Mouse (Mus musculus) lung, embryonic 15.5 days (tissue): ENCODE results near the gene Prmt7. TPM values are rescaled to one million over a fixed set of nuclear protein-coding genes. Genes with fewer than 3 reads are reported as not detected.

Experiments used
- ATAC-seq: fragments of 200-750 bp; cut with Nextera tagmentation; 2 replicates; pipeline ENCODE4 v1.8.0; 2017; ENCODE audit warnings: moderate number of reproducible peaks, borderline replicate concordance; ENCODE audit not compliant: low FRiP score, low TSS enrichment; ENCODE audit errors: extremely low read depth
- H3K27ac ChIP-seq: fragments of 300-500 bp; sonication (generic); 2 replicates; pipeline ENCODE4 v1.5.1; 2015; ENCODE audit warnings: moderate library complexity, mild to moderate bottlenecking, inconsistent platforms
- H3K27me3 ChIP-seq: fragments of 300-500 bp; sonication (generic); 2 replicates; pipeline ENCODE4 v1.6.1; 2015; ENCODE audit warnings: inconsistent platforms
- H3K36me3 ChIP-seq: fragments of 300-500 bp; sonication (generic); 2 replicates; pipeline ENCODE4 v1.6.1; 2015; ENCODE audit warnings: inconsistent platforms
- H3K4me1 ChIP-seq: fragments of 300-500 bp; sonication (generic); 2 replicates; pipeline ENCODE4 v1.6.1; 2015; ENCODE audit warnings: inconsistent platforms
- H3K4me2 ChIP-seq: fragments of 300-500 bp; sonication (generic); 2 replicates; pipeline ENCODE4 v1.6.1; 2015; ENCODE audit warnings: inconsistent platforms, mild to moderate bottlenecking, moderate library complexity
- H3K4me3 ChIP-seq: fragments of 300-500 bp; sonication (generic); 2 replicates; pipeline ENCODE4 v1.5.1; 2015; ENCODE audit warnings: mild to moderate bottlenecking, inconsistent platforms
- H3K9ac ChIP-seq: fragments of 300-500 bp; sonication (generic); 2 replicates; pipeline ENCODE4 v1.6.1; 2015; ENCODE audit warnings: inconsistent platforms
- H3K9me3 ChIP-seq: fragments of 300-500 bp; sonication (generic); 2 replicates; pipeline ENCODE4 v1.6.1; 2016; ENCODE audit warnings: inconsistent platforms
- WGBS: fragments of 180-500 bp; shearing (Covaris S2); methylation state at CpG from one replicate; pipeline ENCODE4 v1.1.7; 2015; 5-methylcytosine and 5-hydroxymethylcytosine counted together
- polyA plus RNA-seq: library from polyadenylated mRNA; unstranded; fragments of >200 nt; fragmentation: Nextera tagmentation; extraction: Ambion mirVana; gene quantifications from 2 replicates; pipeline ENCODE4 v1.2.1, GENCODE M21; 2015

Gene Prmt7
- polyA plus RNA-seq, 1 experiment from 2014 or later, result 46.5 TPM

DNA sequence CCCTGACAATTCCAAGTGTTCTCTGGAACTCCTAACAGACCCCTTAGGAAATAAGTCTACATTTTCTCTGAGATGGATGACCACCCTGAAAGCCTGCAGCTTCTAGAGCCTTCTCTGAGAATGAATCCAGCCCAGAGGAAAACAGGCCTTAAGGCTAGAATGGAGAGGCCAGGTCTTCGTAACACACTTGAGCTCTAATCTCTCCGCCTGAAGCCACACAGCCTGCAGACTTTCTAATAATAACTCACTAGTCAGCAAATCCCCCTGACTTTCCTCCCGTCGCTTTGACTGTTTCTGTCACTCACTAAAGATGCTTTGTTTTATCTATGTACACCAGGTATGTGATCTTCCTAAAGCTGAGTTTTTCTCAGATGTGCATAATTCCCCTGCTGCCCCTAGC lies 60.6 kb downstream of the Prmt7 start:
- ATAC-seq, result no peak
- Histone ChIP-seq H3K4me1 (0 out of 2 replicates have a peak, but pooled peaks cover 8% of the 10 kb centered on the region), H3K36me3 (no peaks in the 10 kb centered on the region), H3K27ac (no peak overlapping the region), H3K9ac (no peak overlapping the region), H3K4me3 (no peak overlapping the region), H3K9me3 (no peaks in the 10 kb centered on the region), H3K4me2 (no peak overlapping the region), H3K27me3 (no peaks in the 10 kb centered on the region)
- WGBS, result 36% methylated on average over 4 of the region's 4 CpGs

DNA sequence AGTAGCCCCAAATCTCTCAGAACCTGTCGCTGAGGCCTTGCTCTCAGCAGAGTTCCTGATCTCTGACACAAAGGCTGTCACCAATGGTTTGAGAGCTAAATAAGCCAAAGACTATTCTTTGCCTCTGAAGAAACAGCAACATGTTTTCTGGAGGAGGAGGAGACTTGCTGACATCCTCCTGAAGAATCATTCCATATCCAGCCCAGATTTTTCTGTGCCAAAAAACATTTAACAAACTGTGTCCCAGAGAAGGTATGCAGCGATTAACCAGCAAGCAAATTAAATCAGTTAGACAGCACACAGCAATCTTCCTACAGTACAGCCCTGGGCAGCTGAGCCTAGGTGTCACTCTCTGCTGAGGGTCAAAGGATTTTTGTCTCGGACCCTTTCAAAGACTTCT lies 62.7 kb downstream of the Prmt7 start:
- 84% methylated on average over 3 of the region's 3 CpGs for WGBS
- no peak overlapping the region for H3K4me3 ChIP-seq

GRCm38 (mm10) chr8:106276709-106277317 lies 66.1 kb downstream of the Prmt7 start:
- H3K4me1 ChIP-seq, result no peaks in the 10 kb centered on the region
- H3K36me3 ChIP-seq, result no peaks in the 10 kb centered on the region
- no peak overlapping the region for H3K9ac ChIP-seq
- no peak for ATAC-seq
- H3K9me3 ChIP-seq, result no peaks in the 10 kb centered on the region
- H3K27me3 ChIP-seq, result no peaks in the 10 kb centered on the region
- no peak overlapping the region for H3K27ac ChIP-seq
- H3K4me3 ChIP-seq, result no peak overlapping the region
- H3K4me2 ChIP-seq, result no peak overlapping the region
- WGBS, result 81% methylated on average over 5 of the region's 5 CpGs

More for the DNA sequence above, 62.7 kb downstream of the Prmt7 start:
- Histone ChIP-seq H3K27ac (no peak overlapping the region), H3K27me3 (no peaks in the 10 kb centered on the region), H3K4me2 (no peak overlapping the region), H3K4me1 (0 out of 2 replicates have a peak, but pooled peaks cover 8% of the 10 kb centered on the region), H3K9ac (no peak overlapping the region), H3K36me3 (no peaks in the 10 kb centered on the region), H3K9me3 (no peaks in the 10 kb centered on the region)
- ATAC-seq, result no peak

DNA sequence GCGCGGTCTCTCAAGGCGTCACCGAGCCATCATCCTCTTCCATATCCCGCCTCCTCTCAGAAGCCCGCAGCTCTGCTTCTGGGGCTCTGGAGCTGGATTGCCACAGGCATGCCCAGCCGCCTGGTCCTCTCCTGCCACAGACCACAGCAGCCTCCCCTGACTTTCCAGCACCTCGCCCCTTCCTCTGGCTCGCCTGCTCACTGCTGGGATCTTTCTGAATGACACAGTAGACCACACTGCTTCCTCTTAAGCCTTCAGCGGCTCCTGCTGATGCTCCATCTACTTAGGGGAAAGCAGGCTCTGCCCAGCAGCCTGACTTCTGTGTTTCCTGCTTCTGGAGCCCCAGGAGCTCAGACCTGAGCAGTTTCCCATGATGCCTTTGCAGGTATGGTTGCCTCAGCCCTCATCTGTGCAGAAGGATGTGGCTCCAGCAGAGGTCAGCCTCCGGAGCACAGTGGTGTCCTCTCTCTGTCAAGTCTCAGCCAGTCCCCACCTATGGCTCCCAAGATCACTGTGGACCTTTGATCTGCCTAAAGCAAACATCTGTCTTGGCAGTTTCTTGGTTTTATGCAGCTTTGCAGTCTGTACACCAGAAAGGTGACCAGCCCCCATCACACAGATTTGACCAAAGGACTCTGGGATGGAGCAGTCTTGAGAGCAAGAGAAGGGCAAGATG lies 67.8 kb downstream of the Prmt7 start:
- Histone ChIP-seq H3K4me3 (no peak overlapping the region), H3K36me3 (no peaks in the 10 kb centered on the region), H3K27ac (no peak overlapping the region), H3K9me3 (no peaks in the 10 kb centered on the region), H3K4me2 (no peak overlapping the region), H3K4me1 (no peaks in the 10 kb centered on the region), H3K27me3 (no peaks in the 10 kb centered on the region), H3K9ac (no peak overlapping the region)
- ATAC-seq, result no peak
- 63% methylated on average over 11 of the region's 11 CpGs for WGBS

DNA sequence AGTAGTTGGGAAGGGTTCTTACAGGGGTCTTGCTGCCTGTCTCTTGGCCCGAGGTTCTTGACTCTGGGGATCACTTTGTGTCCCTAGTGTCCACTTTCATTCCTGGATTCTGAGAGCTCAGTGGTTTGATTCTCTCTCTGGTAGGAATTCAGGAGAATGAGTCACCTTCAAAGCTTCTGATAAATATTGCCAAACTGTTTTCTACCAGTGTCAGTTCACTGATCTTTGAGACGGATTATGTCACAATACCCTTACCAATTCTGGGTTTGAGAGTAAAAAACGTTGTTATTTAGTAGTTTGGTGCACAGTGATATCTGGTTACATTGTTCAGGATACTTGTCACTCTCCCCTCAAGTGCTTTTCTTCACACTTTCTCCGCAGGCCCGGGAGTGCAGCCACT lies 69.4 kb downstream of the Prmt7 start:
- 30% methylated on average over 5 of the region's 5 CpGs for WGBS
- H3K27me3 ChIP-seq, result no peaks in the 10 kb centered on the region
- ATAC-seq, result no peak
- H3K9ac ChIP-seq, result no peak overlapping the region
- H3K4me1 ChIP-seq, result no peaks in the 10 kb centered on the region
- H3K27ac ChIP-seq, result no peak overlapping the region
- H3K36me3 ChIP-seq, result no peaks in the 10 kb centered on the region
- H3K4me3 ChIP-seq, result no peak overlapping the region
- no peaks in the 10 kb centered on the region for H3K9me3 ChIP-seq
- H3K4me2 ChIP-seq, result no peak overlapping the region

DNA sequence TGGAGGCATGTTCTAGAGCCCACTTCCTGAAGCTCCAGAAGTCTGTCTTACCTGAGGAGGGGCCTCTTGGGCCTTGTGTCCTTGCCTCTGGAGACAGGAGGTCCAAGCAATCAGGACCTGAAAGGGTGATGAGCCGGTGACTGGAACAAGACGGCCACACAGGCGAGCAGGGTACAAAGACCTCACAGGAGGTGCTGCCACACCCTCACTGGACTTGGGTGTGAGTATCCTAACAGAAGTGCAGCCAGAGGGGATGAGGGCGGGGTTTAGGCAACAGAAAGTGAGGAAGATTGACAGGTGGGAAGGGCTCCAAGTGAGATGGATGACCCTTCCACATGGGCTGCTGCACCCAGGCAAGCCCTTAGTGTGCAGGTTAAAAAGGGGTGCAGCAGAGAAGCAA lies 70.1 kb downstream of the Prmt7 start:
- WGBS, result 33% methylated on average over 4 of the region's 4 CpGs
- Histone ChIP-seq H3K36me3 (no peaks in the 10 kb centered on the region), H3K27ac (no peak overlapping the region), H3K9me3 (no peaks in the 10 kb centered on the region), H3K9ac (no peak overlapping the region), H3K4me2 (no peak overlapping the region), H3K4me3 (no peak overlapping the region), H3K27me3 (no peaks in the 10 kb centered on the region), H3K4me1 (no peaks in the 10 kb centered on the region)
- no peak for ATAC-seq

DNA sequence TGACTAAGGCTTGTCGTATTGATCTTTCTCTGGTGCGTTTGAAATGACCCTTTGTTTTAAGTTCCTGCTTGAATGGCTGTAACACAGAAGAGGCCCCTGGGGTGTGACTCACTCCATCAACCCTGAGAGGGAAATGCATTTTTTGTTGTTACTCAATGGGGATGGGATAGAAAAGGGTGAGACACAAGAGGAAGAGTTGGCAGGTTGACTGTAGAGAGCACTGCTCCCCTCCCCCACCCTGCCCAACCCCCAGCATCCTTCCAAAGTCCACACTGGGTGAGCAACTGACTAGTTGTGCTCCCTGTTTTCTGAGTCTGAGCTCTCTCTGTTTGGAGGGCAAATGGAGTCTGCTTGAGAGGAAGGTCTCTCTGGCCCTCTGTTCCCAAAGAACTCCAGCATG lies 76.7 kb downstream of the Prmt7 start:
- H3K4me2 ChIP-seq, result no peak overlapping the region
- H3K36me3 ChIP-seq, result no peaks in the 10 kb centered on the region
- no peak overlapping the region for H3K27ac ChIP-seq
- peaks cover 4% of the 10 kb centered on the region for H3K4me1 ChIP-seq
- H3K27me3 ChIP-seq, result no peaks in the 10 kb centered on the region
- H3K4me3 ChIP-seq, result no peak overlapping the region
- H3K9me3 ChIP-seq, result no peaks in the 10 kb centered on the region
- 15% methylated on average over 2 of the region's 2 CpGs for WGBS
- no peak overlapping the region for H3K9ac ChIP-seq
- ATAC-seq, result no peak

- no peaks in the 10 kb centered on the region for H3K27me3 ChIP-seq
- no peak overlapping the region for H3K4me2 ChIP-seq
- ATAC-seq, result no peak; the same call in 1 of the 2 replicates
- WGBS, result 21% methylated on average over 3 of the region's 3 CpGs
- H3K4me3 ChIP-seq, result no peak overlapping the region
- no peak overlapping the region for H3K27ac ChIP-seq
- peaks cover 4% of the 10 kb centered on the region for H3K4me1 ChIP-seq
- H3K9ac ChIP-seq, result no peak overlapping the region
- no peaks in the 10 kb centered on the region for H3K36me3 ChIP-seq
- no peaks in the 10 kb centered on the region for H3K9me3 ChIP-seq
Measured at GRCm38 (mm10) chr8:106288732-106289131, 78.0 kb downstream of the Prmt7 start.

DNA sequence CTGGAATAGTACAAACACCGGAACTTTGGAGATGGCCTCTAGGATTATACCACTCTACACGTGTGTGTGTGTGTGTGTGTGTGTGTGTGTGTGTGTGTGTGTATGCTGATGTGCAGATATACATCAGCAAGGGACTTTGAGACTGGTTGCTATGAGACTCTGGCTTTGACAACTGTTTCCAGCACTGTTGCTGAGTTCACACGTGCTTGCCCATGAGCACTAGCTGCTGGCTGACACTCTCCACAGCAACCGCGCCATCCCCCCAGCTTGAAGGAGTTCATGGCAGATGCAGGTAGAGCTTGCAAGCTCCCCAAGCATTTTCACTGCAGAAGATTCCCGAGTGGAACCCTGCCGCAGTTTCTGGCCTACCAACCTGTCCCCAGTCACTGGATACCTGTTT lies 78.7 kb downstream of the Prmt7 start:
- Histone ChIP-seq H3K27ac (no peak overlapping the region), H3K4me3 (no peak overlapping the region), H3K9me3 (no peaks in the 10 kb centered on the region), H3K27me3 (no peaks in the 10 kb centered on the region), H3K4me2 (no peak overlapping the region), H3K9ac (no peak overlapping the region), H3K4me1 (peaks cover 4% of the 10 kb centered on the region), H3K36me3 (no peaks in the 10 kb centered on the region)
- WGBS, result 33% methylated on average over 7 of the region's 7 CpGs
- ATAC-seq, result no peak

DNA sequence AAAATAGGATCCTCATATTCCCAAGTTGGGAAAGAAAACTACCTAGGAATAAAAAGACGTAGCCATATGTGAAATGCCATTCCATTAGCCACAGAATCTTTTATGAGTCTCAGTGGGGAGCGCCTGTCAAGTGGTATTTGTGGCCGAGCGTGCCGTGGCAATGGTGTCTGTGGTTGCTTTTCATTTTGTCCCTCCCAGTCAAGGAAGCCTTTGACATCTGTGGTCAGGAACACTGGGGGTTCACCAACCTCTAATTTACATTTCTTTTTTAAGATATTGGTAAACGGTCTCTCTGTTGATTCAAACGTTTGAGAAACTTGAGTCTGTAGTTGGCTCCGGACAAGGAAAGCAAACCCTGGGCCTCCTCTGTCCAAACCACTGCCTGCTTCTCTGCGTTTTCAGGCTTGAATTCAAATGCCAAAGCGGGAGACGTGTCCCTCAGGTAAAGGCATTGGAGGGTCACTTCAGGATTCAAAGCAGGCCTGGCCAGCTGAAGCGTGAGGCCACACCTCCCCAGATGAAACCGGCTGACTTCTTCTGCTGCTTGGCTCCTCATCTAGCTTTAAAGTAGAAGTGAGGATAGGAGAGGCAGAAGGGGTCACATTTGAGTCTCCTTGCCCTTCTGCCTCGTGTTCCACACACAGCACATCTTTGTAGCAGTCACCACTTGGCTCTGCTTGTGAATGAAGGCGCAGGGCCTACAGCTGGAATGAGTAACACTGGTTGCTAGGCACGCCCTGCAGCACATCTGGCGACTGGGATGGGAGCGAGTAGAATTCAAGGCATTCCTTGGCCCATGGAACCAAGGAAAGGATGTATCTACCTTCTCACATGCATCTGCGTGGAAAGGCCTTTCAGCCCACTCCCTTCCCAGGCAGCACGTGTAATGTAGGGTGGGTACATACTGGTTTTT lies 82.0 kb downstream of the Prmt7 start:
- Histone ChIP-seq H3K27ac (no peak overlapping the region), H3K4me2 (no peak overlapping the region), H3K27me3 (no peaks in the 10 kb centered on the region), H3K36me3 (no peaks in the 10 kb centered on the region), H3K9me3 (no peaks in the 10 kb centered on the region), H3K4me1 (peaks cover 4% of the 10 kb centered on the region), H3K4me3 (no peak overlapping the region), H3K9ac (no peak overlapping the region)
- 67% methylated on average over 20 of the region's 20 CpGs for WGBS
- no peak for ATAC-seq

- peak overlapping the region; percentile 11; the same call in 1 of the 2 replicates for H3K27ac ChIP-seq
- ATAC-seq, result no peak
Measured at GRCm38 (mm10) chr8:106298261-106298660, 87.5 kb downstream of the Prmt7 start.

DNA sequence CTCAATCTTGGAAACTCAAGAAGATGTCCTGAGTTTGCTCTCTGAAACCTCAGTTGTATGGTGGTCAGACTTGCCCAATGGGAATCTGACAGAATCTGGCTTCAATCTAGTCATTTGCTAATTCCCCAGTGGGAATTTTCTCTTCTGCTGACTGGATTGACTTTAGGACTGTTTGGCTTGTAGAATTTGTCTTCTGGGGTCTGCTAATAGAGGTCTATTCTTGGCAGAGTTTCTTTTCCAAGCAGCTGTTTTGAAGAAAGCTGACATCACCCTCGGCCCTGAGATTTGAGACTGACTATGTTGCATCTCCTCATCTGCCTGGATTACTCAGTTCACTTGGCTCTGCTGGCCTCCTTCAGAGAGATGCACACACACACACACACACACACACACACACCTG lies 88.1 kb downstream of the Prmt7 start:
- Histone ChIP-seq H3K4me1 (no peaks in the 10 kb centered on the region), H3K36me3 (no peaks in the 10 kb centered on the region), H3K9ac (no peak overlapping the region), H3K27ac (peak overlapping the region; percentile 11; the same call in 1 of the 2 replicates), H3K27me3 (no peaks in the 10 kb centered on the region), H3K4me2 (no peak overlapping the region), H3K4me3 (no peak overlapping the region), H3K9me3 (no peaks in the 10 kb centered on the region)
- ATAC-seq, result no peak
- 46% methylated on average over 1 of the region's 1 CpGs for WGBS

More at GRCm38 (mm10) chr8:106298261-106298660, 87.5 kb downstream of the Prmt7 start:
- Histone ChIP-seq H3K4me3 (no peak overlapping the region), H3K4me1 (no peaks in the 10 kb centered on the region), H3K36me3 (no peaks in the 10 kb centered on the region), H3K27me3 (no peaks in the 10 kb centered on the region), H3K9ac (no peak overlapping the region), H3K4me2 (no peak overlapping the region), H3K9me3 (no peaks in the 10 kb centered on the region)
- 24% methylated on average over 5 of the region's 5 CpGs for WGBS
